Mouse (Mus musculus): ENCODE data around the gene Nsfl1c. TPM values are rescaled to one million over a fixed set of nuclear protein-coding genes. Genes with fewer than 3 reads are reported as not detected.
"Not testable (repeated sequence)": the region's sequence is repeated elsewhere in the genome, so short reads cannot be mapped to it uniquely, and the experiment has no call there.

Gene Nsfl1c
- polyA plus RNA-seq (2015; fragmentation: Nextera tagmentation; extraction: Ambion mirVana) = 65.2 and 65.3 TPM in 2 replicates

- Histone ChIP-seq H3K36me3 (replicated peaks) (peaks cover 15% of the 10 kb centered on the region; the same call in 1 of the 2 replicates), H3K9me3 (replicated peaks) (no peaks in the 10 kb centered on the region), H3K27me3 (0 out of 2 replicates have a peak, but pooled peaks cover 5% of the 10 kb centered on the region), H3K27ac (replicated peaks) (peak within 1 kb of the TSS; percentile 59), H3K4me1 (replicated peaks) (peaks cover 11% of the 10 kb centered on the region), H3K4me2 (peak within 1 kb of the TSS; percentile 82), H3K4me3 (replicated peaks) (peak within 1 kb of the TSS; percentile 85), H3K9ac (peak within 1 kb of the TSS; percentile 76)
- peak; percentile 100 for ATAC-seq (ENCODE audit: insufficient read depth)
- WGBS (ENCODE audit: insufficient replicate concordance) = under 1% methylated on average over 71 of the region's 73 CpGs
These were observed at the start of gene Nsfl1c for GRCm38 (mm10) chr2:151494035-151494803. Gene Nsfl1c (plus strand): TSS chr2:151494182.

GRCm38 (mm10) chr2:151476053-151476452 is 17.9 kb upstream of the Nsfl1c start, which contains the start of gene 4921509C19Rik:
Gene 4921509C19Rik (minus strand): TSS chr2:151476153.
- 58% methylated on average over 5 of the region's 5 CpGs for WGBS (ENCODE audit: insufficient replicate concordance)

GRCm38 (mm10) chr2:151486496-151486895 is 7.5 kb upstream of the Nsfl1c start:
- Histone ChIP-seq H3K27me3 (0 out of 2 replicates have a peak, but pooled peaks cover 5% of the 10 kb centered on the region), H3K4me2 (no peak overlapping the region), H3K9me3 (replicated peaks) (no peaks in the 10 kb centered on the region), H3K4me3 (replicated peaks) (no peak overlapping the region), H3K36me3 (replicated peaks) (no peaks in the 10 kb centered on the region), H3K9ac (no peak overlapping the region), H3K4me1 (replicated peaks) (no peaks in the 10 kb centered on the region), H3K27ac (replicated peaks) (no peak overlapping the region)
- ATAC-seq (ENCODE audit: insufficient read depth) = no peak

More at GRCm38 (mm10) chr2:151476053-151476452, 17.9 kb upstream of the Nsfl1c start, which contains the start of gene 4921509C19Rik:
- H3K9ac ChIP-seq; H3K4me1 ChIP-seq (replicated peaks); H3K9me3 ChIP-seq (replicated peaks); H3K4me3 ChIP-seq (replicated peaks); ATAC-seq (ENCODE audit: insufficient read depth); H3K4me2 ChIP-seq; H3K36me3 ChIP-seq (replicated peaks); H3K27me3 ChIP-seq; H3K27ac ChIP-seq (replicated peaks): not testable (repeated sequence)

GRCm38 (mm10) chr2:151498358-151498757 is 4.4 kb downstream of the Nsfl1c start:
- ATAC-seq (ENCODE audit: insufficient read depth) = no peak
- Histone ChIP-seq H3K27ac (replicated peaks) (no peak overlapping the region), H3K9ac (no peak overlapping the region), H3K36me3 (replicated peaks) (peaks cover 40% of the 10 kb centered on the region), H3K9me3 (replicated peaks) (no peaks in the 10 kb centered on the region), H3K4me2 (no peak overlapping the region), H3K4me1 (replicated peaks) (peaks cover 24% of the 10 kb centered on the region), H3K27me3 (no peaks in the 10 kb centered on the region), H3K4me3 (replicated peaks) (no peak overlapping the region)
- 53% methylated on average over 3 of the region's 3 CpGs for WGBS (ENCODE audit: insufficient replicate concordance)

- H3K27ac ChIP-seq (replicated peaks) = no peak overlapping the region
- H3K4me1 ChIP-seq (replicated peaks) = peaks cover 17% of the 10 kb centered on the region
- H3K9ac ChIP-seq = no peak overlapping the region
- ATAC-seq (ENCODE audit: insufficient read depth) = peak; percentile 69
- WGBS (ENCODE audit: insufficient replicate concordance) = 38% methylated on average over 6 of the region's 6 CpGs
- H3K36me3 ChIP-seq (replicated peaks) = peaks cover 59% of the 10 kb centered on the region
- no peaks in the 10 kb centered on the region for H3K9me3 ChIP-seq (replicated peaks)
- H3K4me3 ChIP-seq (replicated peaks) = no peak overlapping the region
- H3K27me3 ChIP-seq = no peaks in the 10 kb centered on the region
- H3K4me2 ChIP-seq = no peak overlapping the region
These were observed 6.5 kb downstream of the Nsfl1c start for GRCm38 (mm10) chr2:151500442-151501007.

GRCm38 (mm10) chr2:151504226-151504625 is 10.2 kb downstream of the Nsfl1c start:
- Histone ChIP-seq H3K36me3 (replicated peaks) (peaks cover 70% of the 10 kb centered on the region), H3K4me3 (replicated peaks) (no peak overlapping the region), H3K4me1 (replicated peaks) (peaks cover 12% of the 10 kb centered on the region), H3K9me3 (replicated peaks) (no peaks in the 10 kb centered on the region), H3K27me3 (no peaks in the 10 kb centered on the region), H3K4me2 (no peak overlapping the region), H3K27ac (replicated peaks) (no peak overlapping the region), H3K9ac (no peak overlapping the region)
- ATAC-seq (ENCODE audit: insufficient read depth) = no peak
- 68% methylated on average over 4 of the region's 4 CpGs for WGBS (ENCODE audit: insufficient replicate concordance)

- no peaks in the 10 kb centered on the region for H3K9me3 ChIP-seq (replicated peaks)
- no peak overlapping the region for H3K9ac ChIP-seq
- no peaks in the 10 kb centered on the region for H3K4me1 ChIP-seq (replicated peaks)
- H3K27ac ChIP-seq (replicated peaks) = no peak overlapping the region
- H3K36me3 ChIP-seq (replicated peaks) = peaks cover 65% of the 10 kb centered on the region
- no peak overlapping the region for H3K4me2 ChIP-seq
- no peaks in the 10 kb centered on the region for H3K27me3 ChIP-seq
- ATAC-seq (ENCODE audit: insufficient read depth) = no peak
- no peak overlapping the region for H3K4me3 ChIP-seq (replicated peaks)
These were observed 18.2 kb downstream of the Nsfl1c start for GRCm38 (mm10) chr2:151512199-151512598.

GRCm38 (mm10) chr2:151513525-151514285 is 19.7 kb downstream of the Nsfl1c start:
- Histone ChIP-seq H3K27me3 (no peaks in the 10 kb centered on the region), H3K9ac (no peak overlapping the region), H3K4me1 (replicated peaks) (no peaks in the 10 kb centered on the region), H3K4me3 (replicated peaks) (no peak overlapping the region), H3K36me3 (replicated peaks) (peaks cover 59% of the 10 kb centered on the region), H3K4me2 (no peak overlapping the region), H3K27ac (replicated peaks) (no peak overlapping the region), H3K9me3 (replicated peaks) (no peaks in the 10 kb centered on the region)
- ATAC-seq (ENCODE audit: insufficient read depth) = no peak
- 64% methylated on average over 3 of the region's 3 CpGs for WGBS (ENCODE audit: insufficient replicate concordance)

GRCm38 (mm10) chr2:151519000-151519399 is 25.0 kb downstream of the Nsfl1c start:
- Histone ChIP-seq H3K27ac (replicated peaks) (no peak overlapping the region), H3K9ac (no peak overlapping the region), H3K4me2 (no peak overlapping the region), H3K4me1 (replicated peaks) (no peaks in the 10 kb centered on the region), H3K4me3 (replicated peaks) (no peak overlapping the region), H3K27me3 (no peaks in the 10 kb centered on the region), H3K9me3 (replicated peaks) (no peaks in the 10 kb centered on the region), H3K36me3 (replicated peaks) (peaks cover 19% of the 10 kb centered on the region)
- ATAC-seq (ENCODE audit: insufficient read depth) = no peak
- 85% methylated on average over 2 of the region's 2 CpGs for WGBS (ENCODE audit: insufficient replicate concordance)

- Histone ChIP-seq H3K36me3 (replicated peaks) (no peaks in the 10 kb centered on the region), H3K4me3 (replicated peaks) (no peak overlapping the region), H3K27me3 (no peaks in the 10 kb centered on the region), H3K9me3 (replicated peaks) (no peaks in the 10 kb centered on the region), H3K4me1 (replicated peaks) (0 out of 2 replicates have a peak, but pooled peaks cover 7% of the 10 kb centered on the region), H3K9ac (no peak overlapping the region), H3K27ac (replicated peaks) (no peak overlapping the region), H3K4me2 (no peak overlapping the region)
- 15% methylated on average over 4 of the region's 4 CpGs for WGBS (ENCODE audit: insufficient replicate concordance)
- ATAC-seq (ENCODE audit: insufficient read depth) = peak; percentile 56
These were observed 30.5 kb downstream of the Nsfl1c start for GRCm38 (mm10) chr2:151524324-151525041.
